Mouse (Mus musculus): ENCODE data around the gene Ttc28. TPM values are rescaled to one million over a fixed set of nuclear protein-coding genes. Genes with fewer than 3 reads are reported as not detected.

Ttc28 gene
- polyA plus RNA-seq, 1 experiment from 2014 or later, result 10.2 TPM

DNA sequence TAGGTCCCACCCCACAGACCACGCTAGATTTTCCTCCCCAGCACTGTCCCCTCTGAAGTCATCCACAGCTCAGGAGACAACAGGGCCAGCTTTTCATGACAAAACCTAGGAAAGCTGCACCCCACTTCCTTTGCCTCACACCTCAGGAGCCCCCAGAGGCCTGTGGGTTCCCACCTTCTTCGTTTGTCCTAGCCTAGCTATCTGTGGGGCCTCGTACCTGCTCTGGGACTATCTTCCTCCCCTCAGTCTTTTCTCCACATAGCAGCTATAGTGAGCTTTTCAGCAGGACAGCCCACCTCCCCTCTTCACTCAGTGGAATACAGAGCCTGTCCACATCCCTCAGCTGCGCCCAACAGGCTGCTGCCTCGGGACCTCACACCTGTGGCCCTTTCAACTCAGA is 418.2 kb downstream of the Ttc28 start:
- ATAC-seq (ENCODE audit: insufficient read depth, low FRiP score, low read depth), result no peak
- no peak overlapping the region for H3K27ac ChIP-seq
- 67% methylated on average over 5 of the region's 5 CpGs for WGBS
- no peaks in the 10 kb centered on the region for H3K36me3 ChIP-seq
- H3K4me1 ChIP-seq, result no peaks in the 10 kb centered on the region
- H3K27me3 ChIP-seq (replicated peaks), result no peaks in the 10 kb centered on the region
- no peak overlapping the region for H3K9ac ChIP-seq
- no peak overlapping the region for H3K4me2 ChIP-seq
- H3K4me3 ChIP-seq (replicated peaks), result no peak overlapping the region
- no peaks in the 10 kb centered on the region for H3K9me3 ChIP-seq

DNA sequence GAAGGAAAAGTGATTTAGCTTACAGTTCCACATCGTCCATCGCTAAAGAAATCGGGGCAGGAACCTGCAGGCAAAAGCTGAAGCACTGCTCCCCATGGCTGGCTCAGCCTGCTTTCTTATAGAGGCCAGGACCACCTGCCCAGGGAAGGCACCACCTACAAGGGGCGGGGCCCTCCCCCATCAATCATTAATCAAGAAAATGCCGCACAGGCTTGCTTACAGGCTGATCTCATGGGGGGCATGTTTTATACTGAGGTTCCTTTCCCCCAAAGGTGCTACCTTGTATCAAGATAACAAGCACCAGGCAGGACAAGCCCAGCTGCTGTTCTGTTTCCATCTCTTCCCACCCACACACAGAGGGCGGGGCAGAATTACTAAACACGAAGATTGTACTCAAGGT is 419.1 kb downstream of the Ttc28 start:
- WGBS, result 34% methylated on average over 7 of the region's 7 CpGs
- ATAC-seq (ENCODE audit: insufficient read depth, low FRiP score, low read depth), result no peak
- H3K4me1 ChIP-seq, result no peaks in the 10 kb centered on the region
- no peak overlapping the region for H3K27ac ChIP-seq
- H3K27me3 ChIP-seq (replicated peaks), result no peaks in the 10 kb centered on the region
- H3K4me3 ChIP-seq (replicated peaks), result no peak overlapping the region
- no peak overlapping the region for H3K9ac ChIP-seq
- no peak overlapping the region for H3K4me2 ChIP-seq
- H3K9me3 ChIP-seq, result no peaks in the 10 kb centered on the region
- H3K36me3 ChIP-seq, result no peaks in the 10 kb centered on the region

GRCm38 (mm10) chr5:111300776-111301175 is 421.2 kb downstream of the Ttc28 start:
- ATAC-seq (ENCODE audit: insufficient read depth, low FRiP score, low read depth), result no peak
- 76% methylated on average over 8 of the region's 8 CpGs for WGBS
- Histone ChIP-seq H3K4me2 (no peak overlapping the region), H3K27me3 (replicated peaks) (no peaks in the 10 kb centered on the region), H3K36me3 (no peaks in the 10 kb centered on the region), H3K9ac (no peak overlapping the region), H3K4me1 (no peaks in the 10 kb centered on the region), H3K9me3 (no peaks in the 10 kb centered on the region), H3K27ac (no peak overlapping the region), H3K4me3 (replicated peaks) (no peak overlapping the region)

DNA sequence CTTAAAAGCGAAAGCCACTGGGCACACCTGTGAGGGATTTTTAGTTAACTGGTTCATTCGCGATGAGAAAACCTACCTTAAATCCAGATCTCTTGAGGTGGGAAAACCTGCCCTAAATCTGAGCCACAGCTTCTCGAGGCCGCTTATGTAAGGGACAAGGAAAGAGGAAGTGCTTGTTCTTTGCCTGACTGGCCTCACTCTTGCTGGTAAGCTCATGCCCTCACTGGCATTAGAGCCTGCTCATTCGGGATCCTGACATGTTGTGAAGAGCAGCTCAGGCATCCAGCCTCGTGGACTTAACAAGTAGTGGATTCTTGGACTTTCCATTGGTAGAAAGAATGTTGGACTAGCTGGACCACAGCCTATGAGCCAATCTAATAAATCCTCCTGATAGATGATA is 422.1 kb downstream of the Ttc28 start:
- no peak for ATAC-seq (ENCODE audit: insufficient read depth, low FRiP score, low read depth)
- WGBS, result 68% methylated on average over 7 of the region's 7 CpGs
- Histone ChIP-seq H3K9me3 (no peaks in the 10 kb centered on the region), H3K4me3 (replicated peaks) (no peak overlapping the region), H3K27me3 (replicated peaks) (no peaks in the 10 kb centered on the region), H3K9ac (no peak overlapping the region), H3K4me2 (no peak overlapping the region), H3K27ac (no peak overlapping the region), H3K36me3 (no peaks in the 10 kb centered on the region), H3K4me1 (no peaks in the 10 kb centered on the region)

DNA sequence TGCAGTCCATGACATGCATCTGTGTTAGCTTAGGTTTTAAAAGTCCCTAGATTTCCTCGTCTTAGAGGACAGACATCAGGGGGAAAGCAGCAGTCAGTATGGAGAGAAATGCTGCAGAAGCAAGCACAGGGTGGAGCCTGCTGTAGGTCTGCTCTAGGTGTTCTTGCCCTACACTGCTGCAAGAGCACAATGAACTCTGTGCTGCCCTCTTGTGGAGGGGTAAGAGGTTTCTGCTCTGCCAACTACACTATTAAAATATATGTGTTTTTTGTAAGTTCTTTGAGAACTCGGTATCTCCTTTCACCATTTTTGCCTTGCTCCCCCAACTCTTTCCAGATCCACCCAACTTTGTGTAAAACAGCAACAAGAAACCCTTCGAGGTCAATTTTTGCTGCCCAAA is 425.1 kb downstream of the Ttc28 start:
- no peaks in the 10 kb centered on the region for H3K27me3 ChIP-seq (replicated peaks)
- no peaks in the 10 kb centered on the region for H3K36me3 ChIP-seq
- H3K4me3 ChIP-seq (replicated peaks), result no peak overlapping the region
- H3K4me1 ChIP-seq, result no peaks in the 10 kb centered on the region
- no peak overlapping the region for H3K9ac ChIP-seq
- no peaks in the 10 kb centered on the region for H3K9me3 ChIP-seq
- no peak for ATAC-seq (ENCODE audit: insufficient read depth, low FRiP score, low read depth)
- no peak overlapping the region for H3K4me2 ChIP-seq
- no peak overlapping the region for H3K27ac ChIP-seq
- 88% methylated on average over 3 of the region's 3 CpGs for WGBS

GRCm38 (mm10) chr5:111310185-111310584 is 430.6 kb downstream of the Ttc28 start:
- no peaks in the 10 kb centered on the region for H3K9me3 ChIP-seq
- no peak overlapping the region for H3K4me3 ChIP-seq (replicated peaks)
- H3K4me2 ChIP-seq, result no peak overlapping the region
- 62% methylated on average over 6 of the region's 6 CpGs for WGBS
- no peak for ATAC-seq (ENCODE audit: insufficient read depth, low FRiP score, low read depth)
- H3K36me3 ChIP-seq, result no peaks in the 10 kb centered on the region
- no peaks in the 10 kb centered on the region for H3K27me3 ChIP-seq (replicated peaks)
- H3K4me1 ChIP-seq, result no peaks in the 10 kb centered on the region
- no peak overlapping the region for H3K27ac ChIP-seq
- no peak overlapping the region for H3K9ac ChIP-seq

GRCm38 (mm10) chr5:111313833-111314232 is 434.2 kb downstream of the Ttc28 start:
- no peak overlapping the region for H3K9ac ChIP-seq
- H3K36me3 ChIP-seq, result no peaks in the 10 kb centered on the region
- no peaks in the 10 kb centered on the region for H3K4me1 ChIP-seq
- H3K4me3 ChIP-seq (replicated peaks), result no peak overlapping the region
- no peak overlapping the region for H3K27ac ChIP-seq
- H3K4me2 ChIP-seq, result no peak overlapping the region
- 86% methylated on average over 9 of the region's 9 CpGs for WGBS
- no peaks in the 10 kb centered on the region for H3K9me3 ChIP-seq
- H3K27me3 ChIP-seq (replicated peaks), result no peaks in the 10 kb centered on the region
- ATAC-seq (ENCODE audit: insufficient read depth, low FRiP score, low read depth), result no peak

- no peak overlapping the region for H3K4me3 ChIP-seq (replicated peaks)
- no peaks in the 10 kb centered on the region for H3K9me3 ChIP-seq
- H3K27me3 ChIP-seq (replicated peaks), result no peaks in the 10 kb centered on the region
- H3K9ac ChIP-seq, result no peak overlapping the region
- H3K4me1 ChIP-seq, result no peaks in the 10 kb centered on the region
- no peak overlapping the region for H3K27ac ChIP-seq
- H3K4me2 ChIP-seq, result no peak overlapping the region
- H3K36me3 ChIP-seq, result no peaks in the 10 kb centered on the region
- WGBS, result 83% methylated on average over 6 of the region's 6 CpGs
- no peak for ATAC-seq (ENCODE audit: insufficient read depth, low FRiP score, low read depth)
Measured at GRCm38 (mm10) chr5:111315061-111315460, 435.5 kb downstream of the Ttc28 start.

DNA sequence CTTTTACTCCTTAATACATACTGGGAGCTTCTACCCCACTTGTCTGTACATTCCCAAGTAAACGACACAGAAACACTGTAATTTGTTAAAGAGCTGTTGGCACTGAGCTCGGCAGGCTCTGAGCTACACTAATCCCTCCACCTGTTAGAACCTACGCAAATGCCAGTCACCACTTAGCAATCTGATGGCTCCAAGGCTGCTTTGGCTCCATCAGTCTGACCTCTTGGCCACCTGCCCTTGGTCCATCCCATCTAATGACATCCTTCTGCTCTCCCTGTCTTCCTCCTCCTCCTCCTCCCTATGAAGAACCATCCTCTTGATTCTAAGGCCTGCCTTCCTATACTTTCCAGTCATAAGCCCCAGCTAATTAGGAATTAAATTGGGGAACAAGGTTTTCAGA is 437.9 kb downstream of the Ttc28 start:
- H3K9me3 ChIP-seq, result no peaks in the 10 kb centered on the region
- no peak overlapping the region for H3K27ac ChIP-seq
- H3K4me2 ChIP-seq, result no peak overlapping the region
- H3K27me3 ChIP-seq (replicated peaks), result no peaks in the 10 kb centered on the region
- no peaks in the 10 kb centered on the region for H3K4me1 ChIP-seq
- no peak overlapping the region for H3K9ac ChIP-seq
- no peak overlapping the region for H3K4me3 ChIP-seq (replicated peaks)
- 40% methylated on average over 3 of the region's 3 CpGs for WGBS
- no peaks in the 10 kb centered on the region for H3K36me3 ChIP-seq
- ATAC-seq (ENCODE audit: insufficient read depth, low FRiP score, low read depth), result no peak

DNA sequence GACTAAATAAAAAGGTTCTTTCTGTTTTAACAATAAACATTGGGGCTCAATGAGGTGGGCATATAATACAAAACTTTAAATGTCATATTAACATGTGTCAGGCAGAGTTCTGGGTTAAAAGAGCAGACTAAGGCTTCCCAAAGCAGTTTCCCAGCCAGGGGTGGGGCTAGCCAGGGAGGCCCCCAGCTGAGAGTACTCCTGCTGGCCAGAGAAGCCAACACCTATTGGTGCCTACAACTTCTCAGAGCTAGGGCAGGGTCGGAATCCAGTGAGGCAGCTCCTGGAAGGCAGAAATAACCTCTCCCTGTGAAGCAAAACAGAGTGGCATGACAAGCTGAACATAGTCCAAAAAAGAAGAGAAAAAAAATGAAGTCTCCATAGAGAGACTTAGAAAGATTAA is 439.3 kb downstream of the Ttc28 start:
- Histone ChIP-seq H3K27me3 (replicated peaks) (no peaks in the 10 kb centered on the region), H3K4me1 (no peaks in the 10 kb centered on the region), H3K9me3 (no peaks in the 10 kb centered on the region), H3K9ac (no peak overlapping the region), H3K4me3 (replicated peaks) (no peak overlapping the region), H3K36me3 (no peaks in the 10 kb centered on the region), H3K27ac (no peak overlapping the region), H3K4me2 (no peak overlapping the region)
- ATAC-seq (ENCODE audit: insufficient read depth, low FRiP score, low read depth), result no peak
- 50% methylated on average over 1 of the region's 1 CpGs for WGBS

DNA sequence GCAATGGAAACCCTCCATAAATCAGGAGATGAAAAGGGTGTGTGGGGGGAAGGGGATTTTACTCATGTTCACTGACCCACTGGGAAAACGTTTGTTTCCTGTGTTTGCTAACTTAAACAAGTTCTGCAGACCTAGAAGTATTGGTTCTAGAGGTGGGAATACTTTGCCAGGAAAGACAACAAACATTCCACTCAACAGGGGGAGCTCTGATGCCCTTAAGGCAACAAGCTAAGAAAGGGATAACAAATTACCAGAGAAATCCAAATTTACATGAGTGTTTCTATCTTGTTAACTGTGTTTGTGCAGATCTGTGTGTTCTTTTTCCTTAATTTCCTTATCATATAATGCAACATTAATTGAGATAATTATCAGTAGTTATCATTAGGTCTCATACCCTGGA is 446.2 kb downstream of the Ttc28 start:
- 9% methylated on average over 1 of the region's 1 CpGs for WGBS
- no peaks in the 10 kb centered on the region for H3K27me3 ChIP-seq (replicated peaks)
- peaks cover 6% of the 10 kb centered on the region; the same call in 1 of the 2 replicates for H3K4me1 ChIP-seq
- no peak overlapping the region for H3K27ac ChIP-seq
- no peak overlapping the region for H3K4me3 ChIP-seq (replicated peaks)
- H3K4me2 ChIP-seq, result no peak overlapping the region
- no peak for ATAC-seq (ENCODE audit: insufficient read depth, low FRiP score, low read depth)
- H3K9me3 ChIP-seq, result no peaks in the 10 kb centered on the region
- no peaks in the 10 kb centered on the region for H3K36me3 ChIP-seq
- H3K9ac ChIP-seq, result no peak overlapping the region

- Histone ChIP-seq H3K4me3 (replicated peaks) (no peak overlapping the region), H3K4me1 (peaks cover 11% of the 10 kb centered on the region; the same call in 1 of the 2 replicates), H3K9me3 (no peaks in the 10 kb centered on the region), H3K27ac (no peak overlapping the region), H3K36me3 (no peaks in the 10 kb centered on the region), H3K27me3 (replicated peaks) (no peaks in the 10 kb centered on the region), H3K9ac (no peak overlapping the region), H3K4me2 (no peak overlapping the region)
- no peak for ATAC-seq (ENCODE audit: insufficient read depth, low FRiP score, low read depth)
- 76% methylated on average over 7 of the region's 7 CpGs for WGBS
Measured at GRCm38 (mm10) chr5:111327420-111327819, 447.8 kb downstream of the Ttc28 start.

GRCm38 (mm10) chr5:111329782-111330416 is 450.3 kb downstream of the Ttc28 start:
- H3K4me3 ChIP-seq (replicated peaks), result peak overlapping the region; percentile 90
- 0 out of 2 replicates have a peak overlapping the region, but pooled peaks have one; percentile 35 for H3K9ac ChIP-seq
- H3K27ac ChIP-seq, result peak overlapping the region; percentile 87
- no peaks in the 10 kb centered on the region for H3K27me3 ChIP-seq (replicated peaks)
- H3K9me3 ChIP-seq, result no peaks in the 10 kb centered on the region
- H3K4me2 ChIP-seq, result peak overlapping the region; percentile 66
- H3K4me1 ChIP-seq, result peaks cover 11% of the 10 kb centered on the region; the same call in 1 of the 2 replicates
- H3K36me3 ChIP-seq, result no peaks in the 10 kb centered on the region
- WGBS, result 20% methylated on average over 10 of the region's 10 CpGs
- 0 out of 2 replicates have a peak, but pooled peaks have one; percentile 6 for ATAC-seq (ENCODE audit: insufficient read depth, low FRiP score, low read depth)

Measured in stomach, embryonic 15.5 days (tissue).